Mouse (Mus musculus) myocyte (in vitro differentiated cells): ENCODE measurements around the gene Svbp. TPM values are rescaled to one million over a fixed set of nuclear protein-coding genes. Genes with fewer than 3 reads are reported as not detected.

Experiments used
- H3K27me3 ChIP-seq: one replicate; pipeline ENCODE4 v1.6.1; 2011; ENCODE audit not compliant: control insufficient read depth, insufficient read depth, insufficient read length
- H3K36me3 ChIP-seq: one replicate; pipeline ENCODE4 v1.6.1; 2011; ENCODE audit not compliant: control insufficient read depth, insufficient read depth
- H3K4me2 ChIP-seq: one replicate; pipeline ENCODE4 v1.6.1; 2011; ENCODE audit warnings: low read depth, control low read depth
- H3K4me3 ChIP-seq: one replicate; pipeline ENCODE4 v1.5.1; 2011; ENCODE audit warnings: mild to moderate bottlenecking, control low read depth, moderate library complexity
- H3K79me2 ChIP-seq: one replicate; pipeline ENCODE4 v1.6.1; 2011; ENCODE audit not compliant: control insufficient read depth, insufficient read depth
- H3ac ChIP-seq: one replicate; pipeline ENCODE4 v1.6.1; 2011; ENCODE audit not compliant: control insufficient read depth, insufficient read length
- CEBPB ChIP-seq: IDR thresholded peaks from 2 replicates; pipeline ENCODE4 v1.6.1; 2011; ENCODE audit warnings: mild to moderate bottlenecking, moderate library complexity; ENCODE audit not compliant: poor library complexity, insufficient read depth, severe bottlenecking
- E2F4 ChIP-seq: IDR thresholded peaks from one replicate; pipeline ENCODE4 v1.6.1; 2011; ENCODE audit warnings: mild to moderate bottlenecking, control low read depth, moderate library complexity; ENCODE audit not compliant: insufficient read depth
- MAX ChIP-seq: IDR thresholded peaks from one replicate; pipeline ENCODE4 v1.6.1; 2011; ENCODE audit warnings: low read depth, mild to moderate bottlenecking, control low read depth
- MYOD1 ChIP-seq, 3 experiments: IDR thresholded peaks; one replicate each; pipeline ENCODE4 v1.6.1; 2011; ENCODE audit warnings: control low read depth in 2 of 3, low read depth in 2 of 3, mild to moderate bottlenecking in 2 of 3, moderate library complexity in 1 of 3; ENCODE audit not compliant: insufficient read length in 2 of 3, control insufficient read depth in 1 of 3
- MYOG ChIP-seq, 3 experiments: IDR thresholded peaks; one replicate each; pipeline ENCODE4 v1.6.1; 2011; ENCODE audit warnings: control low read depth in 2 of 3, low read depth in 2 of 3, mild to moderate bottlenecking in 2 of 3; ENCODE audit not compliant: insufficient read length in 2 of 3, control insufficient read depth in 1 of 3, insufficient read depth in 1 of 3
- POLR2A ChIP-seq: IDR thresholded peaks from one replicate; pipeline ENCODE4 v1.6.1; 2011; ENCODE audit warnings: low read depth, mild to moderate bottlenecking, control low read depth, moderate library complexity; ENCODE audit not compliant: insufficient read length
- POLR2AphosphoS2 ChIP-seq: IDR thresholded peaks from one replicate; pipeline ENCODE4 v1.6.1; 2011; ENCODE audit warnings: low read depth, control low read depth; ENCODE audit not compliant: insufficient read length
- REST ChIP-seq: IDR thresholded peaks from one replicate; pipeline ENCODE4 v1.6.1; 2011; ENCODE audit warnings: mild to moderate bottlenecking, control low read depth, moderate library complexity; ENCODE audit not compliant: insufficient read depth, insufficient read length
- SRF ChIP-seq: IDR thresholded peaks from one replicate; pipeline ENCODE4 v1.6.1; 2011; ENCODE audit warnings: low read depth; ENCODE audit not compliant: control insufficient read depth, insufficient read length
- TCF12 ChIP-seq: IDR thresholded peaks from one replicate; pipeline ENCODE4 v1.6.1; 2011; ENCODE audit warnings: mild to moderate bottlenecking, control low read depth; ENCODE audit not compliant: poor library complexity, insufficient read depth, severe bottlenecking
- TCF3 ChIP-seq: IDR thresholded peaks from one replicate; pipeline ENCODE4 v1.6.1; 2011; ENCODE audit warnings: low read depth, control low read depth; ENCODE audit not compliant: insufficient read length
- USF1 ChIP-seq: IDR thresholded peaks from one replicate; pipeline ENCODE4 v1.6.1; 2011; ENCODE audit warnings: low read depth, mild to moderate bottlenecking, control low read depth, moderate library complexity
- polyA plus RNA-seq: library from polyadenylated mRNA; unstranded; fragments of >200 nt; fragmentation: generic; extraction: Trizol; gene quantifications from one replicate; pipeline ENCODE4 v1.2.1, GENCODE M21; 2012; ENCODE audit warnings: missing spikeins

Svbp gene
- polyA plus RNA-seq, 1 experiment, result 241 TPM

GRCm38 (mm10) chr4:119180133-119180707 lies 14.9 kb upstream of the Svbp start:
- Histone ChIP-seq H3ac (no peak overlapping the region), H3K4me2 (no peak overlapping the region), H3K4me3 (no peak overlapping the region), H3K79me2 (no peaks in the 10 kb centered on the region), H3K27me3 (no peaks in the 10 kb centered on the region), H3K36me3 (no peaks in the 10 kb centered on the region)
- TF ChIP-seq E2F4 (no peak), POLR2A (no peak), MAX (no peak), TCF3 (no peak)

GRCm38 (mm10) chr4:119181456-119181855 lies 13.7 kb upstream of the Svbp start:
- TF ChIP-seq TCF12, result no peak
- Histone ChIP-seq H3K4me3 (no peak overlapping the region), H3ac (no peak overlapping the region)

GRCm38 (mm10) chr4:119183525-119183924 lies 11.6 kb upstream of the Svbp start:
- H3ac ChIP-seq, result no peak overlapping the region
- no peaks in the 10 kb centered on the region for H3K36me3 ChIP-seq
- H3K27me3 ChIP-seq, result no peaks in the 10 kb centered on the region
- H3K4me2 ChIP-seq, result no peak overlapping the region
- no peaks in the 10 kb centered on the region for H3K79me2 ChIP-seq
- no peak for TF ChIP-seq MYOD1 (IDR thresholded peaks at IDR 0.05; ENCODE audit: control insufficient read depth in 1 of 3, insufficient read length in 2 of 3, low read depth in 2 of 3)
- no peak for TF ChIP-seq TCF3
- TF ChIP-seq REST, result no peak
- no peak for TF ChIP-seq POLR2AphosphoS2
- no peak for TF ChIP-seq POLR2A
- TF ChIP-seq USF1, result no peak
- TF ChIP-seq TCF12, result no peak
- no peak overlapping the region for H3K4me3 ChIP-seq

More at GRCm38 (mm10) chr4:119181456-119181855, 13.7 kb upstream of the Svbp start:
- H3K4me2 ChIP-seq, result no peak overlapping the region
- H3K36me3 ChIP-seq, result no peaks in the 10 kb centered on the region
- H3K79me2 ChIP-seq, result no peaks in the 10 kb centered on the region
- H3K27me3 ChIP-seq, result no peaks in the 10 kb centered on the region

- no peaks in the 10 kb centered on the region for H3K27me3 ChIP-seq
- H3K79me2 ChIP-seq, result no peaks in the 10 kb centered on the region
- no peak overlapping the region for H3ac ChIP-seq
- no peaks in the 10 kb centered on the region for H3K36me3 ChIP-seq
- H3K4me2 ChIP-seq, result peak overlapping the region; percentile 48
- no peak overlapping the region for H3K4me3 ChIP-seq
- TF ChIP-seq MYOG (IDR thresholded peaks at IDR 0.05; ENCODE audit: control insufficient read depth in 1 of 3, insufficient read depth in 1 of 3, insufficient read length in 2 of 3, low read depth in 2 of 3) (peak; percentile 58 to 91 (median 77)), MYOD1 (IDR thresholded peaks at IDR 0.05; ENCODE audit: control insufficient read depth in 1 of 3, insufficient read length in 2 of 3, low read depth in 2 of 3) (peak; percentile 84 to 100 (median 99)), TCF3 (peak; percentile 93), TCF12 (peak; percentile 97), POLR2A (no peak)
Observed at GRCm38 (mm10) chr4:119185771-119186170, 9.3 kb upstream of the Svbp start.

GRCm38 (mm10) chr4:119188060-119188785 lies 6.9 kb upstream of the Svbp start:
- H3K4me2 ChIP-seq, result no peak overlapping the region

GRCm38 (mm10) chr4:119189392-119189791 lies 5.7 kb upstream of the Svbp start:
- no peaks in the 10 kb centered on the region for H3K27me3 ChIP-seq
- H3K79me2 ChIP-seq, result no peaks in the 10 kb centered on the region
- H3K4me3 ChIP-seq, result no peak overlapping the region
- H3ac ChIP-seq, result no peak overlapping the region
- no peak overlapping the region for H3K4me2 ChIP-seq
- H3K36me3 ChIP-seq, result no peaks in the 10 kb centered on the region
- TF ChIP-seq TCF12 (no peak), CEBPB (no peak), POLR2AphosphoS2 (no peak), USF1 (no peak), MYOG (IDR thresholded peaks at IDR 0.05; ENCODE audit: control insufficient read depth in 1 of 3, insufficient read depth in 1 of 3, insufficient read length in 2 of 3, low read depth in 2 of 3) (no peak), REST (no peak), MYOD1 (IDR thresholded peaks at IDR 0.05; ENCODE audit: control insufficient read depth in 1 of 3, insufficient read length in 2 of 3, low read depth in 2 of 3) (no peak), SRF (no peak), POLR2A (no peak), MAX (no peak)

More at GRCm38 (mm10) chr4:119188060-119188785, 6.9 kb upstream of the Svbp start:
- Histone ChIP-seq H3K27me3 (no peaks in the 10 kb centered on the region), H3K4me3 (no peak overlapping the region), H3K36me3 (no peaks in the 10 kb centered on the region), H3ac (no peak overlapping the region), H3K79me2 (no peaks in the 10 kb centered on the region)
- TF ChIP-seq SRF, result no peak
- no peak for TF ChIP-seq POLR2AphosphoS2
- no peak for TF ChIP-seq REST
- no peak for TF ChIP-seq USF1
- TF ChIP-seq MYOD1 (IDR thresholded peaks at IDR 0.05; ENCODE audit: control insufficient read depth in 1 of 3, insufficient read length in 2 of 3, low read depth in 2 of 3), result no peak
- TF ChIP-seq TCF3, result no peak
- TF ChIP-seq E2F4, result no peak
- no peak for TF ChIP-seq POLR2A
- no peak for TF ChIP-seq CEBPB
- no peak for TF ChIP-seq MAX
- TF ChIP-seq TCF12, result no peak
- TF ChIP-seq MYOG (IDR thresholded peaks at IDR 0.05; ENCODE audit: control insufficient read depth in 1 of 3, insufficient read depth in 1 of 3, insufficient read length in 2 of 3, low read depth in 2 of 3), result no peak
